Mouse (Mus musculus) T-helper 17 cell (primary cell): ENCODE measurements at regions not wholly inside any gene's neighbourhood (a gene's known extent, or its start where the extent isn't known, plus 50 kb on each side); places are given as distances from the start of the nearest gene placed in this dataset.

ENCODE experiments used
- in situ Hi-C, 2 experiments: fragments of 300-600 bp; cut with MboI, MseI; formaldehyde crosslinking; loops; 1 replicate in 1 of 2; 2 replicates in 1 of 2; pipeline ENCODE4 v1.15.1; 2025; ENCODE audit warnings: high pct_unique_total_duplicates in 2 of 2

GRCm38 (mm10) chr10:98291617-98292016, 565.1 kb upstream of the C030005K15Rik start:
- in situ Hi-C loops = no loop called here

DNA sequence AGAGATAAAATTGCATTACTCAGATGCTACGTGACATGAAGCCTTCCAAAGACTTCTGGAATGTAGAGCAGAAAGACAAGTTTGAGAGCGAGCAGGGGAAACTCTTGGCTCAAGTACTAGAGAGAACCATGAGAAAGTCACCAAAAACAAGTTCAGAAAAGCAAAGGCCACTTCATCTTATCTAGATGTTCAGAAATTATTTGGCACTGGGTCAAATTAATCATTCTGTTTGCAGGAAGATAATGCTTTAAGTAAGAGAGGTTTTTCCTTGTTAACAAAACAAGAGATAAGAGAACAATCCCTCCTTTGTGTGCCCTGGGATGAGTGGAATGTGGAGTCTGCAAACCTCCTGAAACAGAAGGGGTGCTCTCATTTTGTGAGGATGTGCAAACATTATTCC, 565.6 kb upstream of the C030005K15Rik start:
- in situ Hi-C loops = no loop called here

DNA sequence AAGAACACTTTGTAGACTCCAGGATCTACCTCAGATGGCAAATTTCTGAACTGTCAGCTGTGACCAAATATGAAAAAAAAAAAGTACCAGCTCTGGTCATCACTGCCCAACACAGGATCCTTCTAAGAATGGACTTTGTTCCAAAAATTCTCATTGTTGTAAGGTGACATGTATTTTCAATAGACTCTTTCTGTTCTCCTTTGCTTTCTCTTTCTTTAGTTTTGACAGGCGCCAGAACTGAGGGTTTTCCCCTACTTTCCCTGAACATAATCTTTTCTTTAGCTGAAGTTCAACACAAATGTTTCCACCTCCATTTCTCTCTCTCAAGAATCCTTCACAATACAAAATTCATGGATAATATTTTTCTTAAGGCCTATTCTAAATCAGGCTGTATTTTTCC, 579.1 kb upstream of the C030005K15Rik start:
- in situ Hi-C loops = no loop called here

GRCm38 (mm10) chr10:98309667-98310066, 583.1 kb upstream of the C030005K15Rik start:
- in situ Hi-C loops = no loop called here

GRCm38 (mm10) chr10:98311403-98311802, 584.8 kb upstream of the C030005K15Rik start:
- in situ Hi-C loops = no loop called here

DNA sequence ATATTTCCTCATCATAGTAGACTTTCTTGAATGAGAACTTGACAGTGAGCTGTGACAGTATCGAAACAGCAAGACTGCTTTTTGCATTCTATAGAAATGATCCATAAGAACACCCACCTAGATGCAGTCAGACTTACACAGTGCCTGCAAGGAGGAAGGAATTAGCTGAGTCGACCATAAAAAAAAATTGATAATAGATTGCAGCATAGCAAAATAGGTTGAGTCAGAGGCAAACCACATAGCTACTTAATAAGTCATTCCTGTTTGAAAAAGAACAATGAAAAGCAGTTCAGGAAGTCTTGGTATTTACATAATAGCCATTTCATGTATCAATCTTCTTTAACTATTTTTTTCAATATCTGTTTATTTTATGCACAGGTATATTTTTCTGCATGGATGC, 591.9 kb upstream of the C030005K15Rik start:
- in situ Hi-C loops = no loop called here

DNA sequence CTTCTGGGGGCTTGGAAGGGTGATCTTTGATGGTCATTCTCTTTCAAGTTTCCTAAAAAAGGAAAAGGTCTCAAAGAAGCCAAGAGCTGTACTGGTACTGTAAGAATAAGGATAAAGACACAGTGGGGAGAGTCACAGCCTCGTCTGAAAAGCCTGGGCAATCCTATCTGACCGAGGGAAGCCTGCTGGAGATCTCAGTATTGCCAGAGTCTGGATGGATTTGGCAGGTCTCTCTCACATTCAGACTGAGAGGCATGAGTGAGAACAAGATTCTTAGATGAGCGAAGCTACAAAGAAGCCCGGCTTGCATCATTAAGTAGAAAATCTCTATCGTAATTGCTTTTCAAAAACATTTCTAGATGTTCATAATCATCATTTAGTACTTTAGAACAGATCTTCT, 590.4 kb upstream of the Atp2b1 start:
- in situ Hi-C loops = no loop called here

GRCm38 (mm10) chr10:98324591-98324990, 589.6 kb upstream of the Atp2b1 start:
- in situ Hi-C loops = no loop called here

GRCm38 (mm10) chr10:98325720-98326119, 588.5 kb upstream of the Atp2b1 start:
- in situ Hi-C loops = no loop called here

DNA sequence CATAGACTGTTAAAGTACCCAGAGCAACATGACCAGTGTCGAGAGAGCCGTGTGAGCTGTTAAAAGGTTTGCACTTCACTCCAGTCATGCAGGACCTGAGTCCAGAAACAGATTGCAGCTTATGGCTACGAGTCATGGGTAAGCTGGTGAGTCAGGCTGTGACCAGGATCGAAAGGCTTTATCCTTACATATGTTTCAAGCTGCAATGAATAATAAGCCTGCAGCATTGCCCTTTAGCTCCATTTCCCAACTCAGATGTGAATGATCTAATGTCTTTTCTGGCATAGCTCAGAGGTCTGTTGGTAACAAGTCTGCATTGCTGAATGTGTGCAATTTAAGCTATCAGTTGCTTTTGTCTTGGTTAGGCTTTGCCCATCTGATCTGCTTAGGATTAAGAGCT, 581.5 kb upstream of the Atp2b1 start:
- in situ Hi-C loops = no loop called here

DNA sequence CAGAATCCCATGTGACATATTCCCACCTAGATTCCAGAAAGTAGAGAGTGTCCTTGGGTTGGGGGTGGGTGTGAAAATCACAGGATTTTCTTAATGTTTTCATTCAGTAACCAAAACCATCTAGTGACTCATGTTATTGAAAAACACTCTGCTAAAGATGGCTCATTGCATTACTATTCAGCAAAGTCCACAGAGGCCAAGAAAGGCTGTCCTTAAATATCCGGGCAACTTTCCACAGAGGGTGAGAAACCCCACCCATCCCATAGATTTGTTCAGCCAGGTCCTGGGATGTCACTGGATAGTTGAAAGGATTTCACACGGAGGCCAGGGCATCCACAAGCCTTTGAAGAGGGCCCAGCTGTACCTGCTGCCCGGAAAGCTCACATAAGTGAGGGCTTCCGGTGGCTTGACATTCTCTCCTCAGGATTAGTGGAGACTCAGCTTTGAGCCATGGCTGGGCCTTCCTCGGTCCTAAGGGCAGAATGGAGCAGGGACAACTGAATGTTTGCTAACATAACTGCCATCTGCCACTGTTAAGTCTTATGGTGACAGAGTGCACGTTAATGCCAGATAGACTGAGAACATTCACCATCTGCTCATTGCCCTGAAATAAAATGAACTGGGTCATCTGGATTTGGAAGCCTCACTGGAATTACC, 580.7 kb upstream of the Atp2b1 start:
- in situ Hi-C loops = no loop called here

DNA sequence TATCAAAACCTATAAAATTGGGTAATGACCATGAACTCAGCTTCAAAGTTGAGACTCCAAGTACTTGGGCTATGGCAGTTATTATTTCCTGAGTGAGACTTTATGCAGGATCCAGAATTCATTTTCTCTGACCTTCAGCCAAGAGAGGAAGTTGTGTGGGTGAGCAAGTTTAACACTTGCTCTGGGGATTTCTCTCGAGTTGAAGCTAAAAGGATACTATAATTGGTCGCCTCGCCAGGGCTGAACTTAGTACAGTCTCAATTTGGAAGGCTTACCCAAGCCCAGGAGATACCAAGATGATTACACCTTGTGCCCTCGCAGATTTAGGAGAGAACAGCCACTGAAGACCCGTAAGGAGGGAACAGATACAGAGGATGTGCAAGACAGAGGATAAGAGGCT, 570.4 kb upstream of the Atp2b1 start:
- in situ Hi-C loops = no loop called here

DNA sequence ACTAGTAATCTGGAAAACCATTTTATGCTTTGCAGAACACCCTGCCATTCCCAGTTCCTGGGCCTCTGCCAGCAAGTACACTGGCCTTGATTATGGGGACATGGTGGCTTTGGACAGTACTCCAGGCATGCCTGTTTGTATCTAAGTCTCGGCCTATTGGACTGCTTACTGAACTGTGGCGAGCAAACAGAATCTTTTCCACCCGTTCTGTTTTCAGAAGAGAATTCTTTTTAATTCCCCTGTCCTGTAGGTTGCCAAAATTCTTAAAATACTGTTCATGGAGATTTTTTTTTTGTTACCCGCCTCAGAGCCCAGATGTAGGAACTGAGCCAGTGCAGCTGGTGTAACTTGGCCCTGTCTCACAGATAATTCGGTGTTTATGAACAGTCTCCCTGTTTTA, 564.7 kb upstream of the Atp2b1 start:
- in situ Hi-C loops = no loop called here

GRCm38 (mm10) chr10:98350318-98350926, 563.8 kb upstream of the Atp2b1 start:
- in situ Hi-C loops = no loop called here

DNA sequence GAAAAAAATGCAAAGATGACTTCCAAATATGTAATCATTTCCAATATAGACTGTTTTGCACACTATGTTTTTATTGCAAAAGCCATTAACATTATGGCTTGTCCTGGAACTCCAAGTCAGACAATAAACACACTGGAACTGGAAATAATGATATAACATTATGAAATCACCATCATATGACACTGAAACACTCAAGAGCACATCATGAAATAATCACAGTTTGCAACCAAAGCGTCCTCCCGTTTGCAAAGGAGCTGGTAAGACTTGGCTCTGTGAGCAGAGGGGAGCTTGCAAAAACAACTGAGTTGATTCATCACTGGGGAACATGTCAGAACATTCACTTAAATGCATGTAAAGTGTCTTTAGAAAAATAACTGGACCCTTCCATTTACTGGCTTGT, 562.1 kb upstream of the Atp2b1 start:
- in situ Hi-C loops = no loop called here

- in situ Hi-C loops = no loop called here
Observed at GRCm38 (mm10) chr10:98354486-98354885, 559.7 kb upstream of the Atp2b1 start.

DNA sequence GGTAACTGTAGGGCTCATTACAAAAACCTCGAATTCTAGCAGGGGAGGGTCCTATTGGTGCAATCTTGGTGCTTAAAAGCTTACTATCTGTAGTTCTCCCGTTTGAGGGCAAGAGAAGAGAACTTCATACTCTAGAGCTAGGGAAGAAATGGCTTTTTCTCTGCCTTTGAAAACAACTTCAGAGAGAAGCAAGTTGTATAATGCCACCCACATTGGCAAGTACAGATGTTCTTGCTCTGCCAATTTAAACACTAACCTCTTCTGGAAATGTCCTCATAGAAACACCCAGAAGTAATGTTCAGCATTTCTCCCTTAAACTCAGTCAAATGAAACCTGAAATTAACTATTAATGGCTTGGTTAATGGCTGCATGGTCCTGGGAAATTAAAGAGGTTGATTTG, 549.6 kb upstream of the Atp2b1 start:
- in situ Hi-C loops = no loop called here

GRCm38 (mm10) chr10:98372561-98372960, 541.6 kb upstream of the Atp2b1 start:
- in situ Hi-C loops = no loop called here

DNA sequence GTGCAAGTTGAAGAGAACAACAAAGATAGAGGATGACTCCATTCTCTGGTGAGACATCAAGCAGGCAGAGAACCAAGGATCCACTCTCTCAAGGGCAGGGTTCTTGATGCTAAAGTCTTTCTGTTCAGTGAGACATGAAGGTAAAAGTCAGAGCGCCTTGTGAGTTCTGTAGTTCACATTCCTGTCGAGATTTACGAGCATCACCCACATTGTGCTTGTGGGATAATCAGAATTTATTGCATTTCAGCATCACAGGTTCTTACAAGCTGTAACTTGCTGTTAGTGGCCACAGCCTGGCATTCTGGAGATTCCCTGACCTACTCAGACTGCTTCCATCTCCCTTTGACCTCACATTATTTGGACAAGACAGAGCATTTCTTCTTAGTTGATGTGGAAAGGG, 540.9 kb upstream of the Atp2b1 start:
- in situ Hi-C loops = no loop called here

DNA sequence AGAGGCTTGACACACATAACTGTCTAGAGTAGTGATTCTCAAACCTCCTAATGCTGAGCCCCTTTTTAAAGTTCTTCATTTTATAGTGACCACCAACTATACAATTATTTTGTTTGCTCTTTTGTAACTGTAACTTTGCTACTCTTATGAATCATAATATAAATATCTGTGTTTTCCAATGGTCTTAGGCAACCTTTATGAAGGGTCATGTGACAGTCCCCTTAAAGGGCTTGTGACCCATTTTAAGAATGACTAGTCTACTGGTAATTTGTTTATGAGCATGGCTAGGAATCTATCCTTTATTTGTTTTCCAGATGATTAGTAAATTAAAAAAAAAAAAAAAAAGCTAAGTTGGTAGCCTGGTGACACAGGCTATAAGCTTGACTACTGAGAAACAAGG, 539.5 kb upstream of the Atp2b1 start:
- in situ Hi-C loops = loop anchor here in 1 of 2 experiments (5.0 kb wide), 1 partner anchor 338 kb away; no protein-coding TSS in a partner anchor

DNA sequence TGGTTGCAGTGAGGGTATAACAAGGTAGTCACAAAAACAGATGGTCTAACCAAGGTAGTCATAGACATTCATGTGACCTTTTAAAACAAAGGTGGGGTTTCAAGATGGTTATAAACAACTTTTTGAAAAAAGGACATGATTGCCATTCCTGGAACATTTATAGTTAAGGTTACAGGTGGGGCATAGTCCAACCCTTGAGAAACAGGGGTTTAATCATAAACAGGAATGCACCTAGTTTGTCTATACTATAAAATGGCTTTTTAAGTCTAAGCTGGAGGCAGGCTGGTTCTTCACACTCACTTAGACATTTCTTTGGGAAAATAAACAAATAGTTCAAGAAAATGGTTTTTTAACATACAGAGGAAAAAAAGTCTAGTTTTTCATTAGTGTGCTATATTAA, 525.7 kb upstream of the Atp2b1 start:
- in situ Hi-C loops = no loop called here

DNA sequence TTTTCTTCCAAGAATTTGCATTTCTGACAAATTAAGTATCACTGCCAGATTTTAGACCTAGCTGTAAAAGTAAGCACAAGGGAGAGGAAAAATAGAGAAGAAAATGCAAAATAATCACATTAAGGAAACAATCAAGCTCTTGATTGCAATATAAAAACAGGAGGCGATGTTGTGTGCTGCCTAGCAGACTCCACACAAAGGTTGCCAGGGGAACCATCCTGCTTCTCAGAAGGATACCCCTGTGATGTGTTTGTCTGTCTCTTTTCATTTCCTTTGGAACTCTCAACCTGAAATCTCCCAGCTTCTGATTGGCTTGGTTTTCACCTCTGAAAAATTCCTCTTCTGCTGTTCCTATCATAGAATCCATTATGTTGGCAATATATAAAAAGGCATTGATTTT, 514.3 kb upstream of the Atp2b1 start:
- in situ Hi-C loops = no loop called here
